Mouse (Mus musculus) embryonic fibroblast, embryonic 13.5 days (primary cell): Measurements from ENCODE around the gene Tmem239.

Experiments
- CTCF ChIP-seq: IDR thresholded peaks from 2 replicates; pipeline ENCODE4 v1.5.1; 2011; ENCODE audit warnings: mild to moderate bottlenecking, control low read depth, low read length, moderate library complexity, borderline replicate concordance; ENCODE audit not compliant: insufficient read depth
- POLR2A ChIP-seq: IDR thresholded peaks from 2 replicates; pipeline ENCODE4 v1.6.1; 2011; ENCODE audit warnings: low read depth, mild to moderate bottlenecking, control low read depth, low read length, moderate library complexity

- TF ChIP-seq POLR2A (no peak), CTCF (no peak)
Measured at GRCm38 (mm10) chr2:130406178-130406577, at the start of gene Tmem239.
